Mouse (Mus musculus): ENCODE results near the gene Sowahc.
A peak's percentile ranks its signal among the peaks of the same experiment; 100 is the strongest.

The Sowahc gene

GRCm38 (mm10) chr10:59253541-59254079 is 31.9 kb downstream of the Sowahc start:
- no peak for DNase-seq (ENCODE audit: low spot score in 2 of 2)

DNA sequence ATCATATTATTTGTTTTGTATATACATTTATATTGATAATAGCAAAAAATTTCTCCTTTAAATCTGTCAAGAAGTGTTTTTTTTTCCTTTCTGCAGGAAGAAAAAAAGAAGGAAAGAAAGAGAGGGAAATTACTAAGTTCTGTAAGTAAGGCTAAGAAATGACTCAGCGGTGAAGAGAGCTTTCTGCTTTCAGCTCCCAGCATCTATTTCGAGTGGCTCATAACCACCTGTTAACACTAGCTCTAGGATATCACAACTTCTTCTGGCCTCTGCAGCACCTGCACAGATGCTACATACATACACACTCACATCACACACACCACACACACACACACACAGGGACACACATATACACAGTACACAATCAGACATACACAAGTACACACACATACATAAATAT is 34.8 kb downstream of the Sowahc start:
- no peak for DNase-seq (ENCODE audit: low spot score in 2 of 2)

DNA sequence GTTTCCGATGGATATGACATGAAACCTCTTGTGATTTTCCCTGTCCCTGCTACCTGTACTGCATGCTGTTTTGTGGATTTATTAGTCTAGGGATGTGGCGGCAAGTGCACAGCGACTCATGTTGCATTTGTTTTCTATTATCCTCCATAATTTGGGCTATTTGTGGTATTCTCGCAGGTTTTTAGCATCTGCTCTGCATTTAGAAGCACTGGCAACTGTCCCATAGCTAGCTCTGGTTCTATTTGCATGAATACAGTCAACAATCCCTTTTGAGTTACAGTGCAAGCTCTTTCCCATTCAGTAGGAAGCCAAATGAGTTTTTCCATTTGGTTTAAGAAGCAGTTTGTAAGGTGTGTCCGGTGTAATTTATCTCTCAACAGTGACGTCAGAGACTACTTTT is 37.8 kb downstream of the Sowahc start:
- peak in 1 of 2 experiments; percentile 11 for DNase-seq (ENCODE audit: low spot score in 2 of 2)

GRCm38 (mm10) chr10:59261603-59262002 is 39.9 kb downstream of the Sowahc start:
- no peak for DNase-seq (ENCODE audit: low spot score in 2 of 2)

DNA sequence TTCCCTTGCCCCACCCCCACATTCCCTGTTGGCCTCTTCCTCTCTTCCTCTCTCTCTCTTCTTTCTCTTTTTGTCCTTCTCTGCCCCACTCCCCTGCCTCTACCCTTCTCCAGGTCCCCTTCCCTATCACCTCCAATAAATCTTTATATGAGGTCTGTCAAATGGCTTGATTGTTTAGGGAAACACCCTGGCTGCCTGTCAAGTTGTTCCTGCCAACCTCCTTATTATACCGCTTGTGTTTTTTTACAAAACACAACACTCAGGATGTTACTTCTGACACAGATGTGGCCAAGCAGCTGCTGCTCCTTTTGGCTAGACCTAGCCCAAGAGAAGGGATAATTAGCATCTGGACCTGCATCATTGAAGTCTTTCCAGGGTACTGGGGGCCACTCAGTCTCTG is 40.3 kb downstream of the Sowahc start:
- no peak for DNase-seq (ENCODE audit: low spot score in 2 of 2)

DNA sequence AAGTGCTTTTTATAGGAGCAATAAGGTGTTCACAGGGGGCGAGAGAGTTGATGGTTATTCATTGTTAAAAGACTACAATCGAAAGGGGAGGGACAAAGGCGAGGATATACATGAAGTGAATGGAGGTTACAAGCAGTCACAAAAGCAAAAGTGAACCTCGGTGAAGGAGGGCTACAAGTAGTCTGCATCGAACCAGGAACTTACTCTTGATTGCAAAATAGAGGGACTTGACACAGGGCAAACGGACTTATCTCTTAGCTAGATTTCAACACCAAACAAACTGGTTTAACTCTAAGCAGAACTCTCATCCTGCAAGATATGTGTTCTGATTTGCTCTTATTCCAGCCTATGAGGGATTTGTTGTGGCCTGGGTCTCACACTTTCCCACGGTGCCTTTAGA is 41.2 kb downstream of the Sowahc start:
- DNase-seq (ENCODE audit: low spot score in 2 of 2) = no peak

GRCm38 (mm10) chr10:59265067-59265466 is 43.3 kb downstream of the Sowahc start:
- no peak for DNase-seq (ENCODE audit: low spot score in 2 of 2)

DNA sequence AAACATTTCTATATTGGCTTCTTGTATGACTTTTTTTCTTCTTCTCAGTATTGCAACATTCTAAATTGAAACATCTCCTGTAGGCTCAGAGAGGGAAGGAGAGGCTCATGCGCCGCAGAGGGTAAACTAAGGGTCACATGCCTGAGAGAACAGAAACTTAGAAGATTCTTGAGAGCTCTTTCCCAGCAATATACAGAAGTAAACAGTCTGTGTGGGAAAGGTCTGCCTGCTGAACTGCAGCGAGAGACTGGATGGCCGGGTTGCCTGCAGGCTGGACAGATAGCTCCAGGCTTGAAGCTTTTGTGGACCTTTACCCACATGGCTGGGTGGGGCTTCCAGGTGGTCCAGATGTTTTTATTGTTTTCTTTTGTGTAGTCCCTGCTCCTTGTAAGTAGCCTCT is 43.9 kb downstream of the Sowahc start:
- no peak for DNase-seq (ENCODE audit: low spot score in 2 of 2)

DNA sequence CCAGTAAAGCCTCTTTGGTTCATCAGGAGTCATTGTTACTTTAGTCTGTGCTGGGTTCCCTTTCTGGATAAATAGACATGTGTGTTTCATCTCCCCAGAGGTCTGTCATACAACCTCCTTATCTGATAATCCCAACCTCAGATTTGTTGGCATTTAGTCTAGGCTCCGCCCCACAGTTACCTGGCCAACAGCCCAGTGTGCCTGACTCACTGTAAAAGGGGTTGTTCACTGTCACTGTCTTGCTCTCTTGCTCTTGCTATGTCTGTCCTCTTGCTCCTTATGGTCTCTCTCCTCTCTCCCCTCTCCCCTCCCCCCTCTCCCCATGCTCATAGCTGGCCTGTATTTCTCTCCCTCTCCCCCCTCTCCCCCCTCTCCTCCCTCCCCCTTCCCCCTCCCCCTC is 44.3 kb downstream of the Sowahc start:
- DNase-seq (ENCODE audit: low spot score in 2 of 2) = no peak

GRCm38 (mm10) chr10:59267275-59267674 is 45.5 kb downstream of the Sowahc start:
- no peak for DNase-seq (ENCODE audit: low spot score in 2 of 2)

DNA sequence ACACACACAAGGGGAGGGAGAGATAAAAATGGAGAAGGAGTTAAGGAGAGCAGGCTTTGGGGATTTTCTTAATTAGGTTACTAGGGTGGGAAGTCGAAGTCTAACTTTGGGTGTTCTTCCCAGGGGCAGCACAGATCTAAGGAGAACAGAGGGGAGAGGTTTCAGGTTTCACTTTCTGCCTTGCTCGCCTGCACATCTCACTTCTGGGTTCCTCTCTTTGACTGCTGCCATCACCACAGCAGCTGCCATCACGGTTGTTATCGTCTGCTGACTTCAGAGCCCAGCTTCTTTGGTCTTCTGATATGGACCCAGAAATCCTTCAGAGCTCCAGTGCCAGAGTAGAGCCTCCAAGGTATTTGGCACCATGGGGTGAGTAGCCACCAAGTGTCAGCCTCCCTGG is 46.4 kb downstream of the Sowahc start:
- DNase-seq (ENCODE audit: low spot score in 2 of 2) = no peak

DNA sequence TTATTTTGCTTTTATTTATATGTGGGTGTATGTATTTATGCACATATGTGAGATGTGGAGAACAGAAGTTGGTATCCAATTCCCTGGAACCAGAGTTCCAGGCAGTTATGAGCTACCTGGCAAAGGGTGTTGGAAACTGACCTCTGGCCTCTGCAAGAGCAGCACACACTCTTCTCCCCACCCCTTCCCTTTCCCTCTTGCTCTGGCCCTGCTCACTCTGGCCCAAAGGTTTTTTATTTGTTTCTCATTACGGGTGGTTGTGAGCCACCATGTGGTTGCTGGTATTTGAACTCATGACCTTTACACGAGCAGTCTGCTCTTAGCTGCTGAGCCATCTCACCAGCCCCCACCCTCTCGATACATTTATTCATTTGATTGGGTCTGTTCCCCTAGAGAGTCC is 47.0 kb downstream of the Sowahc start:
- DNase-seq (ENCODE audit: low spot score in 2 of 2) = no peak

- no peak for DNase-seq (ENCODE audit: low spot score in 2 of 2)
Measured at GRCm38 (mm10) chr10:59275745-59276144, 54.0 kb downstream of the Sowahc start.
